Mouse (Mus musculus) MEL (cell line): ENCODE data around the gene Oxsm. TPM values are rescaled to one million over a fixed set of nuclear protein-coding genes. Genes with fewer than 3 reads are reported as not detected.

Experiments
- DNase-seq: peaks from one replicate; pipeline ENCODE4 v3.0.0; 2011; ENCODE audit warnings: low read depth, low spot score
- H3K27ac ChIP-seq: 2 replicates; pipeline ENCODE4 v1.5.1; 2012; ENCODE audit warnings: low read depth, mild to moderate bottlenecking, control low read depth, low read length, moderate library complexity; ENCODE audit not compliant: control insufficient read depth
- H3K27me3 ChIP-seq, 2 experiments: fragments of 150-350 bp in 1 of 2; sonication (generic) in 1 of 2; 2 replicates each; pipeline ENCODE4 v1.6.1; 2012; ENCODE audit warnings: low read length in 2 of 2, mild to moderate bottlenecking in 2 of 2, improper control_type of control experiment in 1 of 2, moderate library complexity in 1 of 2; ENCODE audit not compliant: insufficient read depth in 2 of 2, control insufficient read depth in 1 of 2
- H3K36me3 ChIP-seq, 2 experiments: 2 replicates each; pipeline ENCODE4 v1.6.1; 2012 to 2014; ENCODE audit warnings: low read length in 2 of 2, improper control_type of control experiment in 1 of 2, inconsistent platforms in 1 of 2, mild to moderate bottlenecking in 1 of 2; ENCODE audit not compliant: insufficient read depth in 2 of 2, control insufficient read depth in 1 of 2
- H3K4me1 ChIP-seq, 2 experiments: fragments of 150-350 bp in 1 of 2; sonication (generic) in 1 of 2; 2 replicates each; pipeline ENCODE4 v1.6.1; 2012; ENCODE audit warnings: low read length in 2 of 2, improper control_type of control experiment in 1 of 2, mild to moderate bottlenecking in 1 of 2; ENCODE audit not compliant: insufficient read depth in 2 of 2, control insufficient read depth in 1 of 2
- H3K4me3 ChIP-seq, 2 experiments: fragments of 150-350 bp in 1 of 2; sonication (generic) in 1 of 2; 2 replicates each; pipeline ENCODE4 v1.5.1; 2012; ENCODE audit warnings: low read depth in 2 of 2, low read length in 2 of 2, mild to moderate bottlenecking in 2 of 2, moderate library complexity in 2 of 2, control low read depth in 1 of 2, improper control_type of control experiment in 1 of 2; ENCODE audit not compliant: control insufficient read depth in 1 of 2, insufficient read depth in 1 of 2
- H3K79me2 ChIP-seq: 2 replicates; pipeline ENCODE4 v1.6.1; 2012; ENCODE audit warnings: mild to moderate bottlenecking, low read length, moderate library complexity; ENCODE audit not compliant: control insufficient read depth, poor library complexity, insufficient read depth
- H3K9ac ChIP-seq: 2 replicates; pipeline ENCODE4 v1.6.1; 2012; ENCODE audit warnings: low read depth, mild to moderate bottlenecking, control low read depth, low read length, moderate library complexity; ENCODE audit not compliant: control insufficient read depth, poor library complexity, severe bottlenecking
- H3K9me3 ChIP-seq: fragments of 150-350 bp; sonication (generic); replicated peaks from 2 replicates; pipeline ENCODE4 v1.6.1; 2012; ENCODE audit warnings: mild to moderate bottlenecking, low read length, improper control_type of control experiment, moderate library complexity; ENCODE audit not compliant: insufficient read depth
- BHLHE40 ChIP-seq: IDR thresholded peaks from 2 replicates; pipeline ENCODE4 v1.6.1; 2012; ENCODE audit warnings: low read depth, mild to moderate bottlenecking, inconsistent platforms, low read length, improper control_type of control experiment, borderline replicate concordance
- CTCF ChIP-seq, 3 experiments: IDR thresholded peaks in 2 of 3; conservative IDR thresholded peaks in 1 of 3; 2 replicates each; pipeline ENCODE4 v1.5.1; 2011 to 2012; ENCODE audit warnings: low read length in 3 of 3, low read depth in 2 of 3, mild to moderate bottlenecking in 2 of 3, improper control_type of control experiment in 1 of 3, inconsistent platforms in 1 of 3, mixed read lengths in 1 of 3, moderate library complexity in 1 of 3; ENCODE audit not compliant: control insufficient read depth in 1 of 3, insufficient read depth in 1 of 3, poor library complexity in 1 of 3, severe bottlenecking in 1 of 3
- E2F4 ChIP-seq: IDR thresholded peaks from 2 replicates; pipeline ENCODE4 v1.6.1; 2011; ENCODE audit warnings: low read depth, low read length, improper control_type of control experiment, borderline replicate concordance
- ELF1 ChIP-seq: IDR thresholded peaks from 2 replicates; pipeline ENCODE4 v1.6.1; 2014; ENCODE audit warnings: low read depth, mild to moderate bottlenecking, inconsistent platforms, low read length, improper control_type of control experiment, moderate library complexity
- ETS1 ChIP-seq: IDR thresholded peaks from 2 replicates; pipeline ENCODE4 v1.6.1; 2012; ENCODE audit warnings: low read depth, mild to moderate bottlenecking, inconsistent platforms, low read length, improper control_type of control experiment, moderate library complexity
- GATA1 ChIP-seq: IDR thresholded peaks from 2 replicates; pipeline ENCODE4 v1.6.1; 2011; ENCODE audit warnings: low read depth, low read length, improper control_type of control experiment
- HCFC1 ChIP-seq: IDR thresholded peaks from 2 replicates; pipeline ENCODE4 v1.6.1; 2012; ENCODE audit warnings: low read depth, mild to moderate bottlenecking, inconsistent platforms, low read length, improper control_type of control experiment, moderate library complexity
- JUND ChIP-seq: IDR thresholded peaks from 2 replicates; pipeline ENCODE4 v1.6.1; 2011; ENCODE audit warnings: low read depth, mild to moderate bottlenecking, improper control_type of control experiment, low read length
- KAT2A ChIP-seq: conservative IDR thresholded peaks from 2 replicates; pipeline ENCODE4 v1.6.1; 2012; ENCODE audit warnings: low read depth, low read length, improper control_type of control experiment, inconsistent platforms
- MAFK ChIP-seq: IDR thresholded peaks from 2 replicates; pipeline ENCODE4 v1.6.1; 2011; ENCODE audit warnings: low read depth, mild to moderate bottlenecking, low read length, improper control_type of control experiment, borderline replicate concordance
- MAX ChIP-seq: IDR thresholded peaks from 2 replicates; pipeline ENCODE4 v1.6.1; 2011; ENCODE audit warnings: low read length, improper control_type of control experiment
- MAZ ChIP-seq: IDR thresholded peaks from 2 replicates; pipeline ENCODE4 v1.6.1; 2012; ENCODE audit warnings: low read depth, mild to moderate bottlenecking, inconsistent platforms, low read length, improper control_type of control experiment
- MXI1 ChIP-seq: IDR thresholded peaks from 2 replicates; pipeline ENCODE4 v1.6.1; 2011; ENCODE audit warnings: mild to moderate bottlenecking, low read depth, low read length, improper control_type of control experiment
- MYB ChIP-seq: IDR thresholded peaks from 2 replicates; pipeline ENCODE4 v1.6.1; 2011; ENCODE audit warnings: mild to moderate bottlenecking, low read depth, low read length, improper control_type of control experiment
- NELFE ChIP-seq: IDR thresholded peaks from 2 replicates; pipeline ENCODE4 v1.6.1; 2011; ENCODE audit warnings: low read depth, low read length, improper control_type of control experiment
- NRF1 ChIP-seq: IDR thresholded peaks from 2 replicates; pipeline ENCODE4 v1.6.1; 2014; ENCODE audit warnings: low read depth, mild to moderate bottlenecking, inconsistent platforms, low read length, improper control_type of control experiment, moderate library complexity; ENCODE audit not compliant: poor library complexity, insufficient read depth, severe bottlenecking
- POLR2A ChIP-seq, 2 experiments: IDR thresholded peaks; 2 replicates each; pipeline ENCODE4 v1.6.1; 2011 to 2012; ENCODE audit warnings: low read length in 2 of 2, mild to moderate bottlenecking in 2 of 2, control low read depth in 1 of 2, improper control_type of control experiment in 1 of 2, low read depth in 1 of 2, moderate library complexity in 1 of 2; ENCODE audit not compliant: control insufficient read depth in 1 of 2, insufficient read depth in 1 of 2, poor library complexity in 1 of 2
- POLR2AphosphoS5 ChIP-seq: IDR thresholded peaks from 2 replicates; pipeline ENCODE4 v1.6.1; 2012; ENCODE audit warnings: low read depth, borderline replicate concordance, mild to moderate bottlenecking, inconsistent platforms, low read length, moderate library complexity, mixed read lengths
- RAD21 ChIP-seq: IDR thresholded peaks from 2 replicates; pipeline ENCODE4 v1.6.1; 2011; ENCODE audit warnings: mild to moderate bottlenecking, low read depth, low read length, improper control_type of control experiment
- RCOR1 ChIP-seq: IDR thresholded peaks from 2 replicates; pipeline ENCODE4 v1.6.1; 2012; ENCODE audit warnings: low read depth, mild to moderate bottlenecking, inconsistent platforms, low read length, improper control_type of control experiment
- SIN3A ChIP-seq: IDR thresholded peaks from 2 replicates; pipeline ENCODE4 v1.6.1; 2012; ENCODE audit warnings: low read length, improper control_type of control experiment, inconsistent platforms
- SMC3 ChIP-seq: IDR thresholded peaks from 2 replicates; pipeline ENCODE4 v1.6.1; 2011; ENCODE audit warnings: low read depth, low read length, improper control_type of control experiment
- TAL1 ChIP-seq: IDR thresholded peaks from 2 replicates; pipeline ENCODE4 v1.6.1; 2012; ENCODE audit warnings: mild to moderate bottlenecking, inconsistent platforms, low read length, moderate library complexity, mixed read lengths
- TBP ChIP-seq: IDR thresholded peaks from 2 replicates; pipeline ENCODE4 v1.8.0; 2011; ENCODE audit warnings: low read depth, low read length, improper control_type of control experiment
- TCF12 ChIP-seq: IDR thresholded peaks from 2 replicates; pipeline ENCODE4 v1.6.1; 2014; ENCODE audit warnings: low read depth, mild to moderate bottlenecking, inconsistent platforms, low read length, improper control_type of control experiment, moderate library complexity
- UBTF ChIP-seq: IDR thresholded peaks from 2 replicates; pipeline ENCODE4 v1.6.1; 2012; ENCODE audit warnings: low read depth, mild to moderate bottlenecking, inconsistent platforms, low read length, improper control_type of control experiment, moderate library complexity, borderline replicate concordance; ENCODE audit not compliant: insufficient read depth
- USF1 ChIP-seq: IDR thresholded peaks from 2 replicates; pipeline ENCODE4 v1.6.1; 2014; ENCODE audit warnings: low read depth, mild to moderate bottlenecking, inconsistent platforms, low read length, improper control_type of control experiment, moderate library complexity
- ZC3H11A ChIP-seq: IDR thresholded peaks from 2 replicates; pipeline ENCODE4 v1.6.1; 2012; ENCODE audit warnings: low read depth, mild to moderate bottlenecking, inconsistent platforms, low read length, improper control_type of control experiment
- ZKSCAN1 ChIP-seq: IDR thresholded peaks from 2 replicates; pipeline ENCODE4 v1.6.1; 2012; ENCODE audit warnings: low read depth, mild to moderate bottlenecking, inconsistent platforms, low read length, improper control_type of control experiment, moderate library complexity
- ZMIZ1 ChIP-seq: IDR thresholded peaks from 2 replicates; pipeline ENCODE4 v1.6.1; 2012; ENCODE audit warnings: low read depth, mild to moderate bottlenecking, inconsistent platforms, low read length, improper control_type of control experiment, moderate library complexity
- ZNF384 ChIP-seq: IDR thresholded peaks from 2 replicates; pipeline ENCODE4 v1.6.1; 2012; ENCODE audit warnings: low read depth, mild to moderate bottlenecking, inconsistent platforms, low read length, improper control_type of control experiment
- polyA plus RNA-seq, 2 experiments: library from polyadenylated mRNA; stranded (reverse) in 1 of 2; unstranded in 1 of 2; fragments of >175 nt in 1 of 2; fragments of >200 nt in 1 of 2; gene quantifications; 2 replicates each; pipeline versions ENCODE4 v1.2.1 to v1.2.4; 2012; ENCODE audit warnings: low replicate concordance in 2 of 2, low read depth in 1 of 2; ENCODE audit not compliant: insufficient read length in 2 of 2, insufficient read depth in 1 of 2, missing spikeins in 1 of 2
- total RNA-seq: library from RNA; depleted of rRNA; stranded (reverse); fragments of 300-350 nt; gene quantifications from 2 replicates; pipeline ENCODE4 v1.2.3, GENCODE M21; 2012

Gene Oxsm
- total and polyA plus RNA-seq, 3 experiments = 5.4 to 8.9 TPM; not detected in 1

GRCm38 (mm10) chr14:16260541-16260940, 10.9 kb upstream of the Oxsm start:
- Histone ChIP-seq H3K4me1 (peaks cover 3% of the 10 kb centered on the region in 2 experiments; a peak in 3 of 4 replicates), H3K27me3 (no peaks in the 10 kb centered on the region), H3K4me3 (no peak overlapping the region), H3K9ac (no peak overlapping the region), H3K9me3 (no peaks in the 10 kb centered on the region), H3K27ac (no peak overlapping the region), H3K36me3 (peaks cover 5 to 20% of the 10 kb centered on the region in 2 experiments), H3K79me2 (no peaks in the 10 kb centered on the region)
- no peak for DNase-seq
- no peak for TF ChIP-seq NRF1
- TF ChIP-seq E2F4 = no peak
- TF ChIP-seq BHLHE40 = no peak
- no peak for TF ChIP-seq RAD21
- no peak for TF ChIP-seq POLR2A (IDR thresholded peaks at IDR 0.05; ENCODE audit: control insufficient read depth in 1 of 2, insufficient read depth in 1 of 2, low read depth in 1 of 2, low read length in 2 of 2, poor library complexity in 1 of 2)
- no peak for TF ChIP-seq ZNF384
- TF ChIP-seq HCFC1 = no peak
- TF ChIP-seq MXI1 = no peak

DNA sequence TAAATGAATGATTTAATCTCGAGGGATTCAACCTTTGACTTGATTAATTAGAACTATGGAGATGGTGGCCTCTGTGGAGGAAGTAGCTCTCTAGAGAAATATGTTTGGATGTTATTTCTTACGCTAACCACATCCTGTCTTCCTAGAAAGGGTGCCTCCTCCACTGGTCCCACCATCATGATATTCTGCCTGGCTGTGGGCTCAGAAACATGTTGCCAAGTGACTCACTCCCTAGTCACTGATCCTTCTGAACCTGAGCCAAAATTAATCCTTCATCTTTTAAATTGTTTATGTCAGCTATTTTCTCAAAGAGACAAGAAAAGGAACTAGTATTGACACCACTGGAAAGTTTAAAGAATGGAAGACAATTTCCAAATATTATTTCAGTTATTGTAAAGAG, 6.6 kb upstream of the Oxsm start:
- Histone ChIP-seq H3K36me3 (peaks cover 3 to 33% of the 10 kb centered on the region in 2 experiments), H3K4me3 (no peak overlapping the region), H3K9ac (no peak overlapping the region), H3K27me3 (no peaks in the 10 kb centered on the region), H3K79me2 (no peaks in the 10 kb centered on the region), H3K9me3 (no peaks in the 10 kb centered on the region), H3K27ac (no peak overlapping the region), H3K4me1 (peaks cover 3 to 9% of the 10 kb centered on the region in 2 experiments)
- DNase-seq = peak; percentile 90
- TF ChIP-seq MAX = no peak
- no peak for TF ChIP-seq RAD21
- no peak for TF ChIP-seq BHLHE40
- no peak for TF ChIP-seq TBP
- peak; percentile 96 for TF ChIP-seq MAFK
- 0 out of 2 replicates have a peak, but pooled peaks have one; percentile 24 for TF ChIP-seq RCOR1
- no peak for TF ChIP-seq POLR2AphosphoS5
- no peak for TF ChIP-seq KAT2A
- no peak for TF ChIP-seq SIN3A
- no peak for TF ChIP-seq USF1
- no peak for TF ChIP-seq HCFC1
- no peak for TF ChIP-seq MAZ
- no peak for TF ChIP-seq GATA1
- no peak for TF ChIP-seq ELF1
- no peak for TF ChIP-seq TAL1
- no peak for TF ChIP-seq UBTF
- TF ChIP-seq NRF1 = no peak
- no peak for TF ChIP-seq SMC3
- TF ChIP-seq JUND = peak; percentile 70; the same call in 1 of the 2 replicates
- TF ChIP-seq MXI1 = no peak
- no peak for TF ChIP-seq CTCF (IDR thresholded peaks at IDR 0.05 in 2 of 3, conservative IDR thresholded peaks at IDR 0.05 in 1 of 3; ENCODE audit: control insufficient read depth in 1 of 3, insufficient read depth in 1 of 3, low read depth in 2 of 3, low read length in 3 of 3, poor library complexity in 1 of 3, severe bottlenecking in 1 of 3)
- no peak for TF ChIP-seq ZNF384
- peak; percentile 88 for TF ChIP-seq ETS1
- TF ChIP-seq E2F4 = no peak
- TF ChIP-seq TCF12 = no peak
- no peak for TF ChIP-seq ZMIZ1
- TF ChIP-seq ZKSCAN1 = no peak
- TF ChIP-seq MYB = no peak
- TF ChIP-seq NELFE = no peak
- no peak for TF ChIP-seq ZC3H11A
